Mouse (Mus musculus) embryonic fibroblast, embryonic 13.5 days (primary cell): ENCODE measurements at regions not wholly inside any gene's neighbourhood (a gene's known extent, or its start where the extent isn't known, plus 50 kb on each side); places are given as distances from the start of the nearest gene placed in this dataset.

Experiments
- CTCF ChIP-seq: IDR thresholded peaks from 2 replicates; pipeline ENCODE4 v1.5.1; 2011; ENCODE audit warnings: mild to moderate bottlenecking, control low read depth, low read length, moderate library complexity, borderline replicate concordance; ENCODE audit not compliant: insufficient read depth
- POLR2A ChIP-seq: IDR thresholded peaks from 2 replicates; pipeline ENCODE4 v1.6.1; 2011; ENCODE audit warnings: low read depth, mild to moderate bottlenecking, control low read depth, low read length, moderate library complexity

GRCm38 (mm10) chr13:73383585-73383984, 55.2 kb upstream of the Ndufs6 start:
- TF ChIP-seq CTCF = no peak
- no peak for TF ChIP-seq POLR2A
